Mouse (Mus musculus) neural tube, embryonic 11.5 days (tissue): ENCODE measurements around the gene Sipa1l1. TPM values are rescaled to one million over a fixed set of nuclear protein-coding genes. Genes with fewer than 3 reads are reported as not detected.
"Not testable (repeated sequence)": the region's sequence is repeated elsewhere in the genome, so short reads cannot be mapped to it uniquely, and the experiment has no call there.

Experiments
- ATAC-seq: fragments of 200-750 bp; cut with Nextera tagmentation; 2 replicates; pipeline ENCODE4 v1.8.0; 2017; ENCODE audit warnings: moderate number of reproducible peaks, mild to moderate bottlenecking, moderate TSS enrichment, moderate library complexity; ENCODE audit not compliant: insufficient read depth, low FRiP score, low TSS enrichment
- DNase-seq: peaks from one replicate; pipeline ENCODE4 v3.0.0-alpha.2; 2015; ENCODE audit warnings: low spot score
- H3K27ac ChIP-seq: fragments of 300-500 bp; sonication (generic); 2 replicates; pipeline ENCODE4 v1.5.1; 2014; ENCODE audit warnings: low read depth, mild to moderate bottlenecking, low read length
- H3K27me3 ChIP-seq: fragments of 300-500 bp; sonication (generic); 2 replicates; pipeline ENCODE4 v1.6.1; 2014; ENCODE audit warnings: mild to moderate bottlenecking, low read length, mixed read lengths; ENCODE audit not compliant: control insufficient read depth, insufficient read depth
- H3K36me3 ChIP-seq: fragments of 300-500 bp; sonication (generic); 2 replicates; pipeline ENCODE4 v1.6.1; 2014; ENCODE audit warnings: mild to moderate bottlenecking, low read length, moderate library complexity, mixed read lengths; ENCODE audit not compliant: control insufficient read depth, insufficient read depth
- H3K4me1 ChIP-seq: fragments of 300-500 bp; sonication (generic); 2 replicates; pipeline ENCODE4 v1.6.1; 2014; ENCODE audit warnings: low read length, mixed read lengths; ENCODE audit not compliant: control insufficient read depth, insufficient read depth
- H3K4me2 ChIP-seq: fragments of 300-500 bp; sonication (generic); 2 replicates; pipeline ENCODE4 v1.6.1; 2014; ENCODE audit warnings: low read depth, mild to moderate bottlenecking, moderate library complexity
- H3K4me3 ChIP-seq: fragments of 300-500 bp; sonication (generic); 2 replicates; pipeline ENCODE4 v1.5.1; 2014; ENCODE audit warnings: low read depth, low read length
- H3K9ac ChIP-seq: fragments of 300-500 bp; sonication (generic); 2 replicates; pipeline ENCODE4 v1.6.1; 2014; ENCODE audit warnings: mild to moderate bottlenecking, low read length
- H3K9me3 ChIP-seq: fragments of 300-500 bp; sonication (generic); 2 replicates; pipeline ENCODE4 v1.6.1; 2016; ENCODE audit warnings: low read length; ENCODE audit not compliant: control insufficient read depth
- WGBS: fragments of 180-500 bp; shearing (Covaris S2); extraction: QIAGEN DNeasy Blood & Tissue Kit; methylation state at CpG from one replicate; pipeline ENCODE4 v1.1.7; 2014; 5-methylcytosine and 5-hydroxymethylcytosine counted together
- polyA plus RNA-seq: library from polyadenylated mRNA; unstranded; fragments of >200 nt; fragmentation: Nextera tagmentation; extraction: Ambion mirVana; gene quantifications from 2 replicates; pipeline ENCODE4 v1.2.1, GENCODE M21; 2014

Gene Sipa1l1
- polyA plus RNA-seq, 1 experiment from 2014 or later: 22.3 TPM

- Histone ChIP-seq H3K4me3 (no peak overlapping the region), H3K27ac (no peak overlapping the region), H3K9me3 (no peaks in the 10 kb centered on the region), H3K9ac (no peak overlapping the region), H3K36me3 (no peaks in the 10 kb centered on the region), H3K27me3 (no peaks in the 10 kb centered on the region), H3K4me2 (no peak overlapping the region), H3K4me1 (0 out of 2 replicates have a peak, but pooled peaks cover 2% of the 10 kb centered on the region)
- WGBS: 24% methylated on average over 8 of the region's 8 CpGs
- no peak for ATAC-seq
- no peak for DNase-seq
Measured at GRCm38 (mm10) chr12:82478256-82478655, 309.1 kb downstream of the Sipa1l1 start.

- 53% methylated on average over 3 of the region's 3 CpGs for WGBS
- no peak overlapping the region for H3K4me2 ChIP-seq
- no peaks in the 10 kb centered on the region for H3K9me3 ChIP-seq
- H3K27me3 ChIP-seq: no peaks in the 10 kb centered on the region
- H3K4me1 ChIP-seq: 0 out of 2 replicates have a peak, but pooled peaks cover 2% of the 10 kb centered on the region
- ATAC-seq (no peak), DNase-seq (no peak)
- no peak overlapping the region for H3K27ac ChIP-seq
- no peaks in the 10 kb centered on the region for H3K36me3 ChIP-seq
- no peak overlapping the region for H3K4me3 ChIP-seq
- H3K9ac ChIP-seq: no peak overlapping the region
Measured at GRCm38 (mm10) chr12:82479393-82479792, 310.3 kb downstream of the Sipa1l1 start.

DNA sequence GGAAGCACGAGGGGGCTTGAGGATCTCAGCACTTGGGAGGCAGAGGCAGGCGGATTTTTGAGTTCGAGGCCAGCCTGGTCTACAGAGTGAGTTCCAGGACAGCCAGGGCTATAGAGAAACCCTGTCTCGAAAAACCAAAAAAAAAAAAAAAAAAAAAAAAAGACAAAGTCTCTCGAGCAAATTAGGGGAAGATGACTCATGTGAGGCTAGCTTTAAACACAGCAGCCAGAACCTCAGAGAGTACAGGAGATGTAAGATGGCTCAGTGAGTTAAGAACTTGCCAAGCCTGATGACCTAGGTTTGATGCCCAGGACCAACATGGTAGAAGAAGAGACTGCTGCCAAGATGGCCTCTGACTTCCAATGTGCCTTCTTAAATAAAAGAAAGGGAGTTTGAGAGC lies 311.3 kb downstream of the Sipa1l1 start:
- not testable (repeated sequence) for H3K27ac ChIP-seq, ATAC-seq

DNA sequence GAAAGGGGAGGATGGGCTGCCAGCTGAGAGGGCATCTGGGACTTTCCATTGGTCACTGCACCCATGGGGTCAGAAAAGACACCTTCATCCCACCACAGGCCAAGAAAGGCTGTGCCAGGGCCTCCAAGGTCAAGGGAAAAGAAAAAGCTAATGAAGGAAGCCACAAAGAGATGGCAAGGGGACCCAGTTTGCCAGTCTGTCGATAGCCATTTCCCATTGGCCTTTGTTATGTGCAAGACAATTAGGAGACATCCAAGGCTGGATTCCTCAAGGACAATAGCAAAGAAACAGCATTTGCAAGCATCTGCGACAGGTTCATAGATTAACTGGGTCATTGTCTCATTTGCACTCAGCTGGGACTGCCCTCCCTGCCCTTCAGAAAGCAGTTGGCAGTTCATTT lies 316.3 kb downstream of the Sipa1l1 start:
- H3K27me3 ChIP-seq: no peaks in the 10 kb centered on the region
- H3K27ac ChIP-seq: no peak overlapping the region
- H3K9me3 ChIP-seq: no peaks in the 10 kb centered on the region
- H3K4me2 ChIP-seq: no peak overlapping the region
- DNase-seq (no peak), ATAC-seq (no peak)
- H3K9ac ChIP-seq: no peak overlapping the region
- no peaks in the 10 kb centered on the region for H3K36me3 ChIP-seq
- no peaks in the 10 kb centered on the region for H3K4me1 ChIP-seq
- 16% methylated on average over 2 of the region's 2 CpGs for WGBS
- no peak overlapping the region for H3K4me3 ChIP-seq

More for the DNA sequence above, 311.3 kb downstream of the Sipa1l1 start:
- not testable (repeated sequence) for H3K27me3 ChIP-seq, H3K9me3 ChIP-seq, H3K9ac ChIP-seq, DNase-seq, H3K36me3 ChIP-seq, H3K4me1 ChIP-seq, H3K4me3 ChIP-seq, H3K4me2 ChIP-seq
- 84% methylated on average over 5 of the region's 5 CpGs for WGBS

- WGBS: 52% methylated on average over 6 of the region's 6 CpGs
- H3K9ac ChIP-seq: no peak overlapping the region
- H3K4me2 ChIP-seq: no peak overlapping the region
- DNase-seq (no peak), ATAC-seq (no peak)
- H3K27me3 ChIP-seq: no peaks in the 10 kb centered on the region
- no peaks in the 10 kb centered on the region for H3K36me3 ChIP-seq
- no peaks in the 10 kb centered on the region for H3K9me3 ChIP-seq
- no peak overlapping the region for H3K27ac ChIP-seq
- no peaks in the 10 kb centered on the region for H3K4me1 ChIP-seq
- H3K4me3 ChIP-seq: no peak overlapping the region
Measured at GRCm38 (mm10) chr12:82486829-82487560, 317.9 kb downstream of the Sipa1l1 start.

- ATAC-seq (no peak), DNase-seq (peak; percentile 42)
- H3K9me3 ChIP-seq: no peaks in the 10 kb centered on the region
- H3K36me3 ChIP-seq: no peaks in the 10 kb centered on the region
- H3K27me3 ChIP-seq: no peaks in the 10 kb centered on the region
- no peaks in the 10 kb centered on the region for H3K4me1 ChIP-seq
- H3K4me3 ChIP-seq: no peak overlapping the region
- WGBS: 57% methylated on average over 4 of the region's 4 CpGs
- H3K4me2 ChIP-seq: no peak overlapping the region
- H3K27ac ChIP-seq: no peak overlapping the region
- no peak overlapping the region for H3K9ac ChIP-seq
Measured at GRCm38 (mm10) chr12:82489093-82489492, 320.0 kb downstream of the Sipa1l1 start.

GRCm38 (mm10) chr12:82489621-82490020 lies 320.5 kb downstream of the Sipa1l1 start:
- Histone ChIP-seq H3K27ac (no peak overlapping the region), H3K4me1 (no peaks in the 10 kb centered on the region), H3K4me2 (no peak overlapping the region), H3K27me3 (no peaks in the 10 kb centered on the region), H3K9me3 (no peaks in the 10 kb centered on the region), H3K9ac (no peak overlapping the region), H3K36me3 (no peaks in the 10 kb centered on the region), H3K4me3 (no peak overlapping the region)
- WGBS: 84% methylated on average over 7 of the region's 7 CpGs
- DNase-seq (no peak), ATAC-seq (no peak)

DNA sequence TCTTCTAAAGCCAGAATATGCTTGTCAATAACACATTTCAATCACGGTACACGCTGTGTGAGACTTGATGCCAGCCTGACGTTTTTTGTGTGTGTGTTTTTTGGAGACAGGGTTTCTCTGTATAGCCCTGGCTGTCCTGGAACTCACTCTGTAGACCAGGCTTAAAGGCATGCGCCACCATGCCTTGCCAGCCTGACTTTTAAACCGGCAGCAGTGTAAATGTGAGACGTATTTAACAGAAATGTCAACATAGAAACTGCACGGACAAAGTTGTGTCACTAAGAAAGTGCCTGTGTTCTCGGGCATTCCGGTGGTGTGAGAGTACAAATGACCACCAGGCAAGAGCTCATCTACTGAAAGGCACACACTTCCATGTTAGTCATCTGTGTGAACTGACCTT lies 323.3 kb downstream of the Sipa1l1 start:
- no peak overlapping the region for H3K9ac ChIP-seq
- H3K27me3 ChIP-seq: no peaks in the 10 kb centered on the region
- WGBS: 90% methylated on average over 9 of the region's 9 CpGs
- no peak overlapping the region for H3K4me2 ChIP-seq
- H3K4me1 ChIP-seq: no peaks in the 10 kb centered on the region
- no peak overlapping the region for H3K27ac ChIP-seq
- H3K4me3 ChIP-seq: no peak overlapping the region
- no peaks in the 10 kb centered on the region for H3K9me3 ChIP-seq
- DNase-seq (no peak), ATAC-seq (no peak)
- no peaks in the 10 kb centered on the region for H3K36me3 ChIP-seq

- H3K4me2 ChIP-seq, H3K27me3 ChIP-seq, DNase-seq, ATAC-seq, H3K4me3 ChIP-seq, H3K36me3 ChIP-seq, H3K4me1 ChIP-seq, H3K9ac ChIP-seq, H3K9me3 ChIP-seq, H3K27ac ChIP-seq: not testable (repeated sequence)
- whole genome bisulfite sequencing: 43% methylated on average over 1 of the region's 1 CpGs
Measured at GRCm38 (mm10) chr12:82493260-82493659, 324.1 kb downstream of the Sipa1l1 start.
